Mouse (Mus musculus): ENCODE data around the gene Cpsf2. TPM values are rescaled to one million over a fixed set of nuclear protein-coding genes. Genes with fewer than 3 reads are reported as not detected.

Cpsf2 gene
- polyA plus RNA-seq, 1 experiment from 2014 or later = 25.4 TPM

- H3K36me3 ChIP-seq = no peaks in the 10 kb centered on the region
- no peak for ATAC-seq (ENCODE audit: insufficient read depth, low FRiP score, low read depth)
- 80% methylated on average over 4 of the region's 4 CpGs for WGBS
- H3K4me3 ChIP-seq (replicated peaks) = no peak overlapping the region
- H3K27ac ChIP-seq = no peak overlapping the region
- no peaks in the 10 kb centered on the region for H3K27me3 ChIP-seq (replicated peaks)
- H3K4me2 ChIP-seq = no peak overlapping the region
- H3K9ac ChIP-seq = no peak overlapping the region
- no peaks in the 10 kb centered on the region for H3K9me3 ChIP-seq
- H3K4me1 ChIP-seq = no peaks in the 10 kb centered on the region
Measured at GRCm38 (mm10) chr12:102034934-102035333, 59.1 kb downstream of the Cpsf2 start.

- Histone ChIP-seq H3K27ac (no peak overlapping the region), H3K9ac (no peak overlapping the region), H3K4me3 (replicated peaks) (no peak overlapping the region), H3K4me2 (no peak overlapping the region), H3K36me3 (no peaks in the 10 kb centered on the region), H3K27me3 (replicated peaks) (no peaks in the 10 kb centered on the region), H3K4me1 (no peaks in the 10 kb centered on the region), H3K9me3 (no peaks in the 10 kb centered on the region)
- WGBS = 88% methylated on average over 2 of the region's 2 CpGs
- ATAC-seq (ENCODE audit: insufficient read depth, low FRiP score, low read depth) = no peak
Measured at GRCm38 (mm10) chr12:102039861-102040260, 64.1 kb downstream of the Cpsf2 start.

- 27% methylated on average over 2 of the region's 2 CpGs for WGBS
- no peaks in the 10 kb centered on the region for H3K27me3 ChIP-seq (replicated peaks)
- no peaks in the 10 kb centered on the region for H3K36me3 ChIP-seq
- H3K27ac ChIP-seq = no peak overlapping the region
- H3K9ac ChIP-seq = no peak overlapping the region
- H3K4me3 ChIP-seq (replicated peaks) = no peak overlapping the region
- no peak overlapping the region for H3K4me2 ChIP-seq
- H3K9me3 ChIP-seq = no peaks in the 10 kb centered on the region
- ATAC-seq (ENCODE audit: insufficient read depth, low FRiP score, low read depth) = no peak
- no peaks in the 10 kb centered on the region for H3K4me1 ChIP-seq
Measured at GRCm38 (mm10) chr12:102041699-102042098, 65.9 kb downstream of the Cpsf2 start.

- no peak overlapping the region for H3K27ac ChIP-seq
- ATAC-seq (ENCODE audit: insufficient read depth, low FRiP score, low read depth) = no peak
- H3K36me3 ChIP-seq = no peaks in the 10 kb centered on the region
- H3K4me1 ChIP-seq = no peaks in the 10 kb centered on the region
- H3K9ac ChIP-seq = no peak overlapping the region
- H3K9me3 ChIP-seq = no peaks in the 10 kb centered on the region
- H3K4me2 ChIP-seq = no peak overlapping the region
- H3K27me3 ChIP-seq (replicated peaks) = no peaks in the 10 kb centered on the region
- WGBS = 62% methylated on average over 7 of the region's 7 CpGs
- no peak overlapping the region for H3K4me3 ChIP-seq (replicated peaks)
Measured at GRCm38 (mm10) chr12:102042247-102042646, 66.5 kb downstream of the Cpsf2 start.

- Histone ChIP-seq H3K4me2 (no peak overlapping the region), H3K4me1 (no peaks in the 10 kb centered on the region), H3K27ac (no peak overlapping the region), H3K9me3 (no peaks in the 10 kb centered on the region), H3K9ac (no peak overlapping the region), H3K4me3 (replicated peaks) (no peak overlapping the region), H3K27me3 (replicated peaks) (no peaks in the 10 kb centered on the region), H3K36me3 (no peaks in the 10 kb centered on the region)
- 72% methylated on average over 5 of the region's 5 CpGs for whole genome bisulfite sequencing
- ATAC-seq (ENCODE audit: insufficient read depth, low FRiP score, low read depth) = no peak
Measured at GRCm38 (mm10) chr12:102043840-102044239, 68.1 kb downstream of the Cpsf2 start.

- ATAC-seq (ENCODE audit: insufficient read depth, low FRiP score, low read depth) = no peak
- 84% methylated on average over 4 of the region's 4 CpGs for WGBS
- Histone ChIP-seq H3K4me2 (no peak overlapping the region), H3K27ac (no peak overlapping the region), H3K4me1 (no peaks in the 10 kb centered on the region), H3K27me3 (replicated peaks) (no peaks in the 10 kb centered on the region), H3K9ac (no peak overlapping the region), H3K36me3 (no peaks in the 10 kb centered on the region), H3K9me3 (no peaks in the 10 kb centered on the region), H3K4me3 (replicated peaks) (no peak overlapping the region)
Measured at GRCm38 (mm10) chr12:102054155-102054554, 78.4 kb downstream of the Cpsf2 start.

GRCm38 (mm10) chr12:102055758-102056157, 80.0 kb downstream of the Cpsf2 start:
- no peaks in the 10 kb centered on the region for H3K36me3 ChIP-seq
- WGBS = 95% methylated on average over 10 of the region's 10 CpGs
- no peak overlapping the region for H3K4me2 ChIP-seq
- no peak for ATAC-seq (ENCODE audit: insufficient read depth, low FRiP score, low read depth)
- H3K9ac ChIP-seq = no peak overlapping the region
- no peaks in the 10 kb centered on the region for H3K9me3 ChIP-seq
- H3K4me1 ChIP-seq = no peaks in the 10 kb centered on the region
- no peaks in the 10 kb centered on the region for H3K27me3 ChIP-seq (replicated peaks)
- H3K4me3 ChIP-seq (replicated peaks) = no peak overlapping the region
- H3K27ac ChIP-seq = no peak overlapping the region

Other genes with a start within 250 kb of the Cpsf2 start
- gene Fbln5, start 156.9 kb upstream of the Cpsf2 start, polyA plus RNA-seq (2015; fragmentation: Nextera tagmentation; extraction: Ambion mirVana) = 51.7 and 61.1 TPM in 2 replicates
- 32.3 and 35.9 TPM in 2 replicates for gene Trip11, start 62.7 kb upstream of the Cpsf2 start, polyA plus RNA-seq (2015; fragmentation: Nextera tagmentation; extraction: Ambion mirVana)
- gene Atxn3, start 17.7 kb upstream of the Cpsf2 start, polyA plus RNA-seq (2015; fragmentation: Nextera tagmentation; extraction: Ambion mirVana) = 11.8 and 14.6 TPM in 2 replicates
- gene Slc24a4, start 152.7 kb downstream of the Cpsf2 start, polyA plus RNA-seq (2015; fragmentation: Nextera tagmentation; extraction: Ambion mirVana) = 0.49 and 0.62 TPM in 2 replicates

Measured in stomach, embryonic 15.5 days (tissue).